Mouse (Mus musculus): ENCODE measurements around the gene Myom3.

Gene Myom3

DNA sequence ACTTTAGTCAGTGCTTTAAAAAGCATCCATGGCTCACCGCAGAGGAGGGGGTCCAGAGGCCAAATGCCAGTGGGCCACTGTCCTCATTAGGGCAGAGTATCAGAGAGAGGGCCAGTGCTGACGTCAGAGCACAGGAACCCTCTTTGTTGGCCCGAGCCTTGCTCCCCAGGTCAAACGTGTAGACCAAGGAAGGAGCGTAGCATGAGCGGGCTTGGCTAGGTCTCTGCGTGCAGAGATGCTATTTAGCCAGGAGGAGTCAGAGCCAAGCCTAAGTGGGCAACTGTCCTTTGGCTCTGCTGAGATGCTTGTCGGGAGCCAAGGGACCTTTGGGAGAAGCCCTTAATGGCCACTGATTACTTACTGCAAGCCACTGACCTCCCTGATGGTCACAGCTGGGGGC, 1.5 kb downstream of the Myom3 start:
- DNase-seq (ENCODE audit: low spot score in 2 of 2) = no peak

DNA sequence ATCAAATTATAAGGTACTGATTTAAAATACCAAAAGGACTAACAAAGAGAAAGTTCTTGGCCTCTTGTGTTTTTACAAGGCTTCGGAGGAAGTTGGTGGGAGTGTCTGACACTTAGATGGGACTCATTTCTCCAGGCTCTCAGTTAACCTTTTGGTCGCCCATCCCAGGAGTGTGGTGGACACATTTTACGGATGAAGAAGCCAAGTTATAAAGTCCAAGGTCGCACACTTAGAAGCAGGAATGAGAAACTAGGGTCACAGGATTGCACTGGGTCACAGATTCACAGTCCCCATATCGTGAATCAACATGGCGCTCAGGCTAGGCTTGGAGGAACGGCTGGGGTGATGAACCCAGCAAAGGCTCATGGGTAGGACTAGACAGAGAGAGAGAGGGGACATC, 2.1 kb downstream of the Myom3 start:
- no peak for DNase-seq (ENCODE audit: low spot score in 2 of 2)

DNA sequence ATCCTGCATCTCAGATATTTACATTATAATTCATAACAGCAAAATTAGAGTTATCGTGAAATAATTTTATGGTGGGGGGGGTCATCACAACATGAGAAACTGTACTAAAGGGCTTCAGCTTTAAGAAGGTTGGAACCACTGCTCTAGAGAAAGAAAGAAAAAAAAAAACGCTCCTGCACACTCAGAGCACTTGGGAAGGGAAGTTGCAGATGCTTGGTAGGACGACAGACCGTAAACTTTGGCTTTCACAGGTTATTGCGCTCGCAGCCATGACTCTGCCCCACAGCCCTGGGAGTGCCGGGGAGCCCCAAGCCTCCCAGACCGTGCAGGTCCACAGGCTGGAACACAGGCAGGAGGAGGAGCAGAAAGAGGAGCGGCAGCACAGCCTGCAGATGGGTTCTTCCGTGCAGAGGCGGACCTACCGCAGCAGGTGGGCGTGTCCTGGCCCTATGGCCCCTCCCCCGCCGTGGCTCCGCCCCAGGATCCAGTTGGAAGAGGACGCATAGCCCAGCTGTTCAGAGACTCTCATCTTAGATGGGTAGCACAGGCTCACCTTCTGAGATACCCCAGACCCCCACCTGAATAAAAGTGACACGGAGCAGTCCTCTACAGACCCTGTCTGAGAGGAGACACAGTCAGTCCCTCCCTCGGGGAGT, 2.9 kb downstream of the Myom3 start:
- DNase-seq (ENCODE audit: low spot score in 2 of 2) = peak; percentile 23 to 36

DNA sequence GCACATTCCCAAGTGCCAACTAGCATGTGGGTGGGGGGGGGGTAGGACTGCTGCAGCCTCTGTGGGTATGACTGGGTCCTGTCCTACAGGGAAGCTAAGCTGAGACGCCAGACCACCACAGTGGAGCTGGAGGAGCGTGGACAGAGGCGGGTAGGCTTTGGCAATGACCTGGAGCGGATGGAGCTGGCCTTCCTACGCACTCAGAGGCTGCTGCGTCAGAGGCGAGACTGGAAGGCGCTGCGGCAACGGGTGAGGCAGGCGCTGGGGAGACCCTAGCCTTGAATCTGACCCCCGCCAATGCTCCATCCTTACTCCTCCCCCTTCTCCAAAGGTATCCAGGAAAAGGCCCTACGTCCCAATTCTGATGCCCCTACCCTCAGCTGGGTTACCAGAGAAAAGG, 5.2 kb downstream of the Myom3 start:
- DNase-seq (ENCODE audit: low spot score in 2 of 2) = no peak

DNA sequence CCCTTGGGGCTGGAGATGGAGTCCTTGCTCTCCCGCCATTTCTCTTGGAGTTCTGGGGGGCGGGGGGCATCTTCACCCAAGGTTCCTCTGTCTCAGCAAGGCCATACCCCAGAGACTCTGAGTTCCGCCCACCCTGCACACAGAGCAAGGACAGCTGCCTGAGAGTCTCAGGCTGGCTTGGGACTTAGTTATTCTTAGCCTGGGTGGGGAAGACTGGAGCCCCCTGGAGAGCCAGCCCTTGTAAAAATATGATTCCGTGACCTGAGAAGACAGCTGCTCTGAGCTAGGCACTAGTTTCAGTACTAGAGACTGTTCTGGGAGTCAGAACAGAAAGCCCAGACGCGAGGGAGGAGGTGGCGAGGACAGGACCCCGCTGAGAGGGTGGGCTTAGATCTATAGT, 6.2 kb downstream of the Myom3 start:
- no peak for DNase-seq (ENCODE audit: low spot score in 2 of 2)

DNA sequence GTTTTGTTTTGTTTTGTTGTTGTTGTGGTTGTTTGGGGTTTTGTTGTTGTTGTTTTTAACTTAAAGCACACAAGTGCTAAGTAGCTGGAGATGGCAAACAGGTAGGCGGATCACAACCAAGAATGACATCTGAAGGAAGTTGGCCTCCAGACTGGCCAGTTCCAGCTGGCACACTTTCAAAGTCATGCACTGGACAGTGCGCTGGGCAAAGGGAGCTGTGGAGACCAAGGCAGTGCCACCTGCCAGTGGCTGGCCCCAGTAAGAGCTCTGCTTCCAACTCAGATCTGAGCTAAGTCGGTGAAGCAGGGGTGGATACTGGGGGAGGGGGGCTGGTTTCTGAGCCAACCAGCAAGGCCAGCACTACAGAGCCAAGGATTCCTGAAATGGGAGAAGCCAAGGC, 7.5 kb downstream of the Myom3 start:
- no peak for DNase-seq (ENCODE audit: low spot score in 2 of 2)

DNA sequence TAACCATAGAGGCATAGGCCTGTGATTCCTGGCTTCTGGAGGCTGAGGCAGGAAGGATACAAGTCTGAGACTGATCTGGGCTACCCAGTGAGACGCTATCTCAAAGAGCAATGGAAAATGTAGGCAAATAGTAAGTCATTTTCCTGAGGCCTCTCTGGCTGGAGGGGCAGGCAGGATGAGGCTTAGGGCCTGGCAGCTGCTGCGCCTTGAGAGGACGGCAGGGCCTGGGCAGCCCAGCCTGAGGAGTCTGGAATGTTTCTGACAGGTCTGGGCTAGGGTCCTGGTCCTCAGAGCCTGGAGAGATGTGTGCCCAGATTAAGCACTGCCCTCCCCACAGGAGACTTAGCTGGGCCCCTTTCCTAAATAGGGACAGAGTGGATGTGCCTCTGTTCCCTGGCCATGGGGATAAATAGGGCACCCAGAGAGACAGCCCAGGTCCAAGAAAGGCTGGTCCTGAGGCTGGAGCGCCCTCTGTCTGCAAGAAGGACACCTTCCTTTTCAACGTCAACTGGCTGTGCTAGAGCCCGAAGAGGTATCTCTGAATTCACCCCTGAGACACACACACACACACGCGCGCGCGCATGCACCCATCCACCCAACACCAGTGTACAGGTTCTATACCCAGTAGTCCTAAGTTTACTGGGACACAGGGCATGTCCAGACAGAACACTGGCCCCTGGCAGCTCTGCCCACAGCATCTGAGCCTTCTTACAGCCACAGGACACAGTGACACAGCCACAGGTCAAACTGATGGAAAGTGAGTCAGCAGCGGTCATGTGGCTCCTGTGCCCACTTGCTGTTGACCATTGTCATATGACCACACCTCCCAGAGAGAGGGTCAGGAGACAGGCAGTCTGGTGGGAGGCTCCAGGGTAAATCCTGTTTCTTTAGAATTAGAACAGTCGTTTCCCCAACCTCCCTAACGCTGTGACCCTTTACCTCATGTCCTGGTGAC, 9.3 kb downstream of the Myom3 start:
- DNase-seq (ENCODE audit: low spot score in 2 of 2) = peak in 1 of 2 experiments; percentile 10

DNA sequence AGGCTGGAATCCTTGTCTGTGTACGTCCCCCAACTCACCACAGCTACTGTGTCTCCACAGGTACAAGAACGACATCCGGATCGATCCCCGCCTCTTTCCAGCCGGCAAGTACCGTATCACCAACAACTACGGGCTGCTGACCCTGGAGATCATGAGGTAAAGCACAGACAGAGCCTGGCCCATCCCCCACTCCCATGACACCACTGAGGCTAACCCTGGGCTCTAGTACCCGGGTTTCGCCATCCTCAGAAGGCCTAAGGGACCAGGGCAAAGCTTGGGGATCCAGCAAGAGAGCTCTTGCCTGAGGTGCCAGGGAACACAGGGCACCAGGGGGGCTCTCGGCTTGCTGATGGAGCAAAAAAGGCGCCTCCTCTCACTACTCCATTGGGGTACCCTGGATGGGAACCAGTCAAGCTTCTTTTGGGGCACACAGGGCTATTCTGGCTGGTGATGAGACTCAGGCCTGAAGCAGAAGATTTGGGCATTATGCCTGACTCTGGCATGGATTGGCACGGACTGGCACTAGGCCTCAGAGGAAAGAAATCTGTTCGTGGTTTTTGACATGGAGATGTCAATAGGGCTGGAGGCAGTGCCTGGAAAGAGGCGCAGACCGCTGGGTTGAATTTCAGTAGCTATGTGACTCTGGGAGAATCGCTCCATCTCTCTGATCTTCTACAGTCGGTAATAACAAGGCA, 11.2 kb downstream of the Myom3 start:
- no peak for DNase-seq (ENCODE audit: low spot score in 2 of 2)

DNA sequence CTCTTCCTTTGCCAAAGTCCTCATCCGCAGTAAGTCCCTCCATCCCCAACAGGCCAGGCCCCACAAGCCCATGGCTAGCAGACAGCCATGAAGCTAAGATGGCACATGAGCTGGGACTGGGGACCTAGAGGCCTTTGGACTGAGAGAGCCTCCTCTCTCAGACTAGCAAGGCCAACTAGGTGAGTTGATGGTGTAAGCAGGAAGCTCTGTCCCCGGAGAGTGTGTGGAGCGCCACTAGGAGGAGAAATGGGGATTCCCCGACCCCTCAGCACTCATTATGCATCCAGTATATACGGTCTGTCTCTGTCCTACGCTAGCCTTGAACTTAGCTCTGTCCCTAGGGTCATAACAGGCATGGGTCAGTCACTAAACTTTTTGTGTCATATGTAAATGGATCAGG, 12.1 kb downstream of the Myom3 start:
- no peak for DNase-seq (ENCODE audit: low spot score in 2 of 2)

DNA sequence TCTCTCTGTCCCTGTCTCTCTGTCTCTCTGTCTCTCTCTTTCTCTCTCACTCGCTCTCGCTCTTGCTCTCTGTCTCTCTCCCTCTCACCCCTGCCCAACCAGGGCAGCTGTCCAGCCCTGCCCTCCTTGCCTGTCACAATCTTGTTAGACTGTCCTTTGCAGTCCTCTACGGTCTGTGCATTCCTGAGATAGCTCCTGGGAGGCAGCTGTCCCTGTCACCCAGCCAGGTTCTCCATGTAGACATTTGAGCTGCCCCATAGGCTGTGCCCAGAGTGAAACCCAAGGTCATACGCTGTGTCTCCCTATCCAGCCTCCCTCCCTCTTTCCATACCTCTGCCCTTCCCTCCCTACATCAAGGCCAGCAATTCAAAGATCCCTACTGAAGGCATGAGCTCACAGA, 13.2 kb downstream of the Myom3 start:
- no peak for DNase-seq (ENCODE audit: low spot score in 2 of 2)

DNA sequence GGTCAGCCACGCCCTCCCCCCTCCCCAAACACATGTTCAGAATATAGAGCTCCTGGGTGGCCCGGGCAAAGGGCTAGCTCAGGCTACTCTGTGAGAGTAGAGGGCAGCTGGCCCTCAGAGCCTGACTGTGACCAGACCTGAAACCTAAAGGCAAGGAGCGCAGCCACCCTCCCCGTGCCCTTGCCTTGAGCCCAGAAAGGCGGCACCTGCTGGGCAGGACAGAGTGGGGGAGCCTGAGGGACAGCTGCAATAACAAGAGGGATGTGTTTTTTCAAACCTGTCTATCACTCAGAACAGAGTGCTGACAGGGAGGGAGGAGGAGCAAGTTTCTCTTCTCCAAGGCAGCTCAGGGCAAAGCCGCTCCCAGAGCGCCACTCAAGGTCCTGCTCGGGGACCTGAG, 15.0 kb downstream of the Myom3 start:
- no peak for DNase-seq (ENCODE audit: low spot score in 2 of 2)

DNA sequence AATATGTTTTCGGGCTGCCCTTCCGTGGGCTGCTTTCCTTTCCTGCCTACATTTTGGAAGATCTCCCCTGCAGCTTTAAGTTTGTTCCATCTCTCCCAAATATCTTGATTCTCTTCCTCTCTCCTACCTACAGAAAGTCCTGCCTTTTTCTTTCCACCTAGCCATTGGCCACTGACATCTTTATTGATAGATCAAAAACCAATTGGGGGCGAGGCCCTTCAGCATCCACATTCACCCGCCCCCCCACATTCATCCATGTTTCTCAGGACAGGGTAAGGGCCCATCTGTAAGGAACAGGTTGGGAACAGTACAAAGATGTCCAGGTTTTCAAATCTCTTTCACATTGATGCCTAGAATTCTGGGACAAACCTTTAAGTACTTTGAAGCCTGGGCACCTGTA, 17.3 kb downstream of the Myom3 start:
- DNase-seq (ENCODE audit: low spot score in 2 of 2) = no peak

DNA sequence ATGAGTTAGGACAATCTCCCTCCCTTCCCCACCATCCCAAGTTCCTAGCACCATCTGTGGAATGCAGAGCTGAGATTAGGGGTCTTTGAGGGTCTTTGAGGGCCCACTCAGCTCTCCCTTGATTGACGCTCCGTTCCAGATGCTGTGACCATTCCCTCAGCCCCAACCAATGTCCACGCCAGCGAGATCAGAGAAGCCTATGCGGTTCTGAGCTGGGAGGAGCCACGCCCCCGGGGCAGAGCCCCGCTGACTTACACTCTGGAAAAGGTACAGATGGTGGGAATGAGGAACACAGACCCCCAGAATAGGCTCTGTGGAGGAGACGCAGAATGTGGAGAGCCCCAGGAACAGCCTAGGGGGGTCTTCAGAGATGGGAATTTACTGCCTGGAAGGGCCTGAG, 20.1 kb downstream of the Myom3 start:
- no peak for DNase-seq (ENCODE audit: low spot score in 2 of 2)

DNA sequence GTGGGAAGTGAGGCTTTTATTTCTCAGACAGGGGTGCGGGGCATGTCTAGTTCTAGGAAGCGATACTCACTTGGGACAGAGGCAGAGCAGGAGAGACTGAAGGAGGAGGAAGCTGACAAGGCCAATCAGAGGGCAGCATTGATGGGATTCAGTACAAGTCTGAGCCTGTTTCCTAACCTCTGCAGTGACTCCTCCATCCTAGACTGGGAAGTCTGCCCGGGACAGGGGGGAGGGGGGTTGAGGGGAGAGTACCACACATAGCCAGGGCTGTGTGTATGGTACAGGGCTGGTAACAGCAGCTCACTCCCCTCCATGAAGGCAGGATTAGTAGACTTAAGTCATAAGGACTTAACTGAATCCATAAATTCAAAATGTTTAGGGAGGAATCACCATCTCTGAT, 20.7 kb downstream of the Myom3 start:
- no peak for DNase-seq (ENCODE audit: low spot score in 2 of 2)

DNA sequence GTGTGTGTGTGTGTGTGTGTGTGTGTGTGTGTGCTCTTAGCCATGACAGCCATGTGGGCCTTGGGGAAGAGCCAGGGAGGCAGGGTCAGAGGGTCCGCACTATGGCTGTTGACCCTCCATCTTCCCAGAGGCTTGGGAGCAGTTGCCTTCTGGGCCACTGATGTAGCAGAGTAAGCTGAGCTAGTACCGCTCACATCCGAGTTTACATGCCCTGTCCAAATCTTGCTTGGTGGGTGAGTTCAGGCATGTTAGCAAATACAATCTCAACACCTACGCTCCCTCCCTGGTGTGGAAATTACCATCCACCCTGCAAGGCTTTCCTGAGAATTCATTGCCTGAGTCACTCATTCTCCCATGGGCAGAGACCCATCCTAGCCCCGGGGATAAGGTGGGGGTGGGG, 21.8 kb downstream of the Myom3 start:
- no peak for DNase-seq (ENCODE audit: low spot score in 2 of 2)

DNA sequence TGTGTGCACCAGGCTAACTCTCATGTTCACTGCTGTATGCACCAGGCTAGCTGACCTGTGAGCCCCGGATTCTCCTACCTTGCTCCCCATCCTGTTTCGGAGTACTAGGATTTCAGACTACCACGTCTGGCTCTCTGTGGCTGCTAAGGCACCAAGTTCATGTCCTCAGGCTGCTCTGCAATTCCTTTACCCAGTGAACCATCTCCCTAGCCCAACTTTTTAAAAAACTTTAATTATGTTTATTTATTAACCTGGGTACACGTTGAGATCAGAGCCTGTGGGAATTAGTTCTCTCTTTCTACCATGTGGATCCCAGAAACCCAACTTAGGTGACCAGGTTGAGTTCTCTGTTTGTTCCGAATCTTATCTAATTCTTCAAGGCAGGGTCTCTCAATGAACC, 27.1 kb downstream of the Myom3 start:
- DNase-seq (ENCODE audit: low spot score in 2 of 2) = no peak

DNA sequence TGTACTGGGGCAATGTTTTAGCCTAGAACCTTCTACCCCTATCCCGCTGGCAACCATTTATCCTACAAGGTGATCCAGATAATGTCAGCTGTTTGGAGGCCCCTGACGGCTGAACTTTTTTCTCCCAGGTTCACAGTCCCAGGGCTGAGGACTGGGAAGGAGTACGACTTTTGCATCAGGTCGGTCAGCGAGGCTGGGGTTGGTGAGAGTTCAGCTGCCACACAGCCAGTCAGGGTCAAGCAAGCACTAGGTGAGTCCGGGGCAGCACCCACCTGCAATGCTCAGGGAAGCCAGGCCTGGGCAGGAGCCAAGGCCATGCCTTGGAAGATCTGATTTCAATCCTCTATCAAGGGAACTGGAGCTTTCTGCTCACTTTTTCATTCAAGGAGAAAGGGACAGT, 27.8 kb downstream of the Myom3 start:
- DNase-seq (ENCODE audit: low spot score in 2 of 2) = no peak

DNA sequence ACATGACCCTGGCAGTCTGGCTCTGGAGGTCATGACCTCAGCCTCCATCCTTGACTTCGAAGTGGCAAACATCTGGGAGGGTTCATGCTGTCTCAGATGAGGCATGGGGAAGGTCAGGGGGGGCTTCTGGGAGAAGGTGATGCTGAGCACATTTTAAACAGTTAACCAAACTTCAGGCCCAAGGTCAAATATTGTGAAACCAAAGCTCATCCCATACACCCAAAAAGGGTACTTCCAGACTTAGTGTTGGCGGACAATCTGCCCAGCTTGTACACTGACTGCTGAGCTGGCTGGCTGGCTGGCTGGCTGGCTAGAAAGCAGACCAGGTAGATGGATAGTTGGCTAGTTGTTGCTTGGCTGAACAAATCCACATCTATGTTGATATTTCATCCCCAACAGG, 29.6 kb downstream of the Myom3 start:
- no peak for DNase-seq (ENCODE audit: low spot score in 2 of 2)

DNA sequence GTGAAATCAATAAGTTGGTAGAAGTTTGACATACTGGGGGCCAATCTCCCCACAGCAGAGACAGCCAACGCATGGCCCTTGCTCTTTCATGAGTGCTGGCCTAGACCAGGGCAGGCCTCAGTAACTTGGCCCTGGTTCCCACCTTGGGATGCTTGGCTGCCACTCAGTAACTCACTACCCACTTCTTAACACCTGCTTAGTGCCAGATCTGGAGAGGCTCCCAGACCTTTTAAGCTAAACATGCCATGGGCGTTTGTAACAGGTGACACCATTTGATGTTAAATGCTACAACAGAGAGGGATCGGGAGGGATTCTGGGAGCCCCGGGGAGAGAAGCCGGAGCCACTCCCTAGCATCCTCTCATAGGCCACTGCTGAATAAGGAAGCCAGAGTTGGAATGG, 33.3 kb downstream of the Myom3 start:
- no peak for DNase-seq (ENCODE audit: low spot score in 2 of 2)

DNA sequence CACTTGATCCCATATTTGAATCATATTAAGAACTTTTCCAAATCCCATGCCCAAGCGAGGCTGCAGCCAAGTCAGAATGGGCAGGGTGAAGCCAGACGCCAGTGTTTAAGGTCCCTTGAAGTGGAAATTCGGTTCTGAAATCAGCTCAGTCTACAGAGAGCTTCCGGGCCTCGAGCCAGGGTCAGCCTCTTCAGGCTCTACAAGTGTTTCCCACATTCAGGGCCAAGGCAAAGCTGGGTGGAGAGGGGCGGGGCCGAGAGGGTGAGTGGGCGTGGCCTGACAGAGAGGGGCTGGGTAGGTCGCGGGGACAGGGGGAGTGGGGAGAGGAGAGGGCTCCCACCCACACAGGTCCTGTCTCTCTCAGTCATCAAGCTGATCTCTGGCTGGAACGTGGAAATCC, 38.4 kb downstream of the Myom3 start:
- DNase-seq (ENCODE audit: low spot score in 2 of 2) = no peak

DNA sequence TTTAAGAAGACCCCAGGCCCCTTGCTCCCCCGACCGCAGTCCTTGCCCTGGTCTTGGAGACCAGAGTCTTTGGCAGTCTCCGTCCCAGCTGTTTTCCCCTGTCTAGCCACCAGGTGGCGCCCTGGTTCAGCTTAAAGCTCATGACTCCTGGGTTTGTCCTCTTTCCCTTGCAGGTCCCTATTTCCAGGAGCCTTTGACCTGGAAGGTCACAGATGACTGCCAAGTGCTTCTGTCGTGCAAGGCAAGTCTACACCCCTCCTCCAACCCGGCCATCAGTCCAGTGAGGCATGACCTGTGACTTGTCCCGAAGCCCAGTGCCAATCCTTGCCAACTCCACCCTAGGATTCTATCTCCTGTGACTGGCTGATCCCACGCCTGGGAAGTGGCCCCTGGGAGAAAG, 42.0 kb downstream of the Myom3 start:
- peak; percentile 67 to 85 for DNase-seq (ENCODE audit: low spot score in 2 of 2)

DNA sequence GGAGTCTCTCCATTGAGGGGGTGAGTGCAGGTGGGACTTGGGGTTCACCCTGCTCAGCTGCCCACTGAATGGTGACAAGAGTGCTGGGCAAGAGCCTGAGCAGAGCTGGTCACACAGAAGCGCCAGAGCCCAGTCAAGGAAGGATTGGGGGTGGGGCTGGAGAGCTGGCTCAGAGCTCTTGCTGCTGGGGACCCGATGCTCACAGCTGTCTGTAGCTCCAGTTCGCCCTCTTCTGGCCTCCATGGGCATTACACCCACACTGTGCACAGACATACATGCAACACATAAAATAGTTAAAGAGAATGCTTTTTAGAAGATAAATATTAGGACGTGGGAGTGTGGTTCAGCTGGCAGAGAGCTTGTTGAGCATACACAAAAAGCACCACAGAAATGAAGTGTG, 43.8 kb downstream of the Myom3 start:
- DNase-seq (ENCODE audit: low spot score in 2 of 2) = peak in 1 of 2 experiments; percentile 39

DNA sequence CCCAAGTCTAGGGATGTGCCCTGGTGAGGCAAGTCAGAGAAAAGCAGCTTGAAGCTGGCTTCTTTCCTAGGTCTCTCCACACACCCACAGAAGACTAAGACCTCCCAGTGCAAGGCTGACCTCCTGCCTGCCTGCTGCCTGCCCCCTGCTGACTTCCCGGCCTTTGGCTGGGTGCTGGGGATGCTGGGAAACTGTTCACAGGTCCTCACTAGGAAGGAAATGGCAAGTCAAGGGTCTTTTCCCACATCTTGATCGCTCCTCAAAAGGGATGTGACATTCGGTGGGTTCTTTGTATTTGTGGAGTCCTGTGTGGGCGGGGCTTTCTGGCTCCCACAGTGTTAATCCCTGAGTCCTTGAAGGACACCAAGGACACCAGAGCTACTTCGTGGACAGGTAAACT, 44.7 kb downstream of the Myom3 start:
- DNase-seq (ENCODE audit: low spot score in 2 of 2) = no peak

Measured in spleen, postnatal 14 days (tissue).